Mouse (Mus musculus) bone marrow, adult 2 months (tissue): ENCODE measurements at regions not wholly inside any gene's neighbourhood (a gene's known extent, or its start where the extent isn't known, plus 50 kb on each side); places are given as distances from the start of the nearest gene placed in this dataset.

Experiments
- H3K27ac ChIP-seq: fragments of 200-500 bp; 2 replicates; pipeline ENCODE4 v1.5.1; 2012; ENCODE audit warnings: low read depth, mild to moderate bottlenecking, control low read depth, inconsistent platforms, low read length; ENCODE audit not compliant: control insufficient read depth, poor library complexity, insufficient read depth
- H3K4me1 ChIP-seq: fragments of 200-500 bp; 2 replicates; pipeline ENCODE4 v1.6.1; 2011; ENCODE audit warnings: low read length; ENCODE audit not compliant: control insufficient read depth, insufficient read depth
- H3K4me3 ChIP-seq: fragments of 200-500 bp; replicated peaks from 2 replicates; pipeline ENCODE3; 2011; ENCODE audit warnings: mild to moderate bottlenecking, low read depth, low read length, control low read depth; ENCODE audit not compliant: control insufficient read depth
- CTCF ChIP-seq: fragments of 200-500 bp; IDR thresholded peaks from 2 replicates; pipeline ENCODE4 v1.5.1; 2011; ENCODE audit warnings: low read length, control low read depth; ENCODE audit not compliant: control insufficient read depth, insufficient read depth
- POLR2A ChIP-seq: fragments of 200-500 bp; IDR thresholded peaks from 2 replicates; pipeline ENCODE4 v1.6.1; 2011; ENCODE audit warnings: low read depth, mild to moderate bottlenecking, control low read depth, low read length, borderline replicate concordance; ENCODE audit not compliant: control insufficient read depth
- WGBS: fragments of 180-500 bp; shearing (Covaris S2); methylation state at CpG from one replicate; pipeline ENCODE4 v1.1.7; 2018; 5-methylcytosine and 5-hydroxymethylcytosine counted together

- H3K27ac ChIP-seq = no peak overlapping the region
- WGBS = 81% methylated on average over 4 of the region's 4 CpGs
- H3K4me1 ChIP-seq = no peaks in the 10 kb centered on the region
- H3K4me3 ChIP-seq = no peak overlapping the region
- TF ChIP-seq CTCF (no peak), POLR2A (no peak)
Measured at GRCm38 (mm10) chr17:68111834-68112473, 108.0 kb upstream of the Arhgap28 start.

- WGBS = 80% methylated on average over 5 of the region's 5 CpGs
- H3K4me1 ChIP-seq = no peaks in the 10 kb centered on the region
- TF ChIP-seq POLR2A (no peak), CTCF (no peak)
- no peak overlapping the region for H3K4me3 ChIP-seq
- H3K27ac ChIP-seq = no peak overlapping the region
Measured at GRCm38 (mm10) chr17:68112763-68113330, 108.9 kb upstream of the Arhgap28 start.

- TF ChIP-seq POLR2A (no peak), CTCF (no peak)
- WGBS = 63% methylated on average over 4 of the region's 4 CpGs
- no peaks in the 10 kb centered on the region; the same call in 1 of the 2 replicates for H3K4me1 ChIP-seq
- H3K27ac ChIP-seq = no peak overlapping the region
- H3K4me3 ChIP-seq = no peak overlapping the region
Measured at GRCm38 (mm10) chr17:68115599-68115998, 111.7 kb upstream of the Arhgap28 start.

GRCm38 (mm10) chr17:68119055-68119698, 115.3 kb upstream of the Arhgap28 start:
- H3K27ac ChIP-seq = no peak overlapping the region
- H3K4me1 ChIP-seq = no peaks in the 10 kb centered on the region; the same call in 1 of the 2 replicates
- H3K4me3 ChIP-seq = no peak overlapping the region
- WGBS = 21% methylated on average over 3 of the region's 3 CpGs
- TF ChIP-seq CTCF (no peak), POLR2A (no peak)

GRCm38 (mm10) chr17:68120230-68120629, 116.3 kb upstream of the Arhgap28 start:
- Histone ChIP-seq H3K4me1 (no peaks in the 10 kb centered on the region; the same call in 1 of the 2 replicates), H3K4me3 (no peak overlapping the region), H3K27ac (no peak overlapping the region)
- 63% methylated on average over 5 of the region's 5 CpGs for WGBS
- TF ChIP-seq CTCF (no peak), POLR2A (no peak)

- 78% methylated on average over 6 of the region's 6 CpGs for WGBS
- no peak overlapping the region for H3K27ac ChIP-seq
- no peaks in the 10 kb centered on the region; the same call in 1 of the 2 replicates for H3K4me1 ChIP-seq
- no peak overlapping the region for H3K4me3 ChIP-seq
- no peak for TF ChIP-seq CTCF
- no peak for TF ChIP-seq POLR2A
Measured at GRCm38 (mm10) chr17:68120744-68121143, 116.8 kb upstream of the Arhgap28 start.

GRCm38 (mm10) chr17:68134373-68134772, 130.5 kb upstream of the Arhgap28 start:
- 10% methylated on average over 10 of the region's 10 CpGs for WGBS
- no peak overlapping the region for H3K27ac ChIP-seq
- no peak for TF ChIP-seq POLR2A
- no peak for TF ChIP-seq CTCF
- no peak overlapping the region for H3K4me3 ChIP-seq
- no peaks in the 10 kb centered on the region for H3K4me1 ChIP-seq

GRCm38 (mm10) chr17:68135436-68135835, 131.5 kb upstream of the Arhgap28 start:
- TF ChIP-seq CTCF (no peak), POLR2A (no peak)
- no peaks in the 10 kb centered on the region for H3K4me1 ChIP-seq
- H3K4me3 ChIP-seq = no peak overlapping the region
- WGBS = 51% methylated on average over 5 of the region's 5 CpGs
- no peak overlapping the region for H3K27ac ChIP-seq

GRCm38 (mm10) chr17:68143307-68143706, 130.3 kb upstream of the L3mbtl4 start:
- no peak overlapping the region for H3K27ac ChIP-seq
- peaks cover 2% of the 10 kb centered on the region; the same call in 1 of the 2 replicates for H3K4me1 ChIP-seq
- H3K4me3 ChIP-seq = no peak overlapping the region
- 58% methylated on average over 7 of the region's 7 CpGs for WGBS
- TF ChIP-seq POLR2A (no peak), CTCF (no peak)
